Mouse (Mus musculus) liver, postnatal 0 days (tissue): ENCODE data around the gene Axl.

Source experiments
- CTCF ChIP-seq: sonication (generic); IDR thresholded peaks from 2 replicates; pipeline ENCODE4 v1.5.1; 2016; ENCODE audit warnings: antibody characterized with exemption, low read depth
- EP300 ChIP-seq: IDR thresholded peaks from 2 replicates; pipeline ENCODE4 v1.6.1; 2016; ENCODE audit warnings: antibody characterized with exemption, low read depth, mild to moderate bottlenecking

DNA sequence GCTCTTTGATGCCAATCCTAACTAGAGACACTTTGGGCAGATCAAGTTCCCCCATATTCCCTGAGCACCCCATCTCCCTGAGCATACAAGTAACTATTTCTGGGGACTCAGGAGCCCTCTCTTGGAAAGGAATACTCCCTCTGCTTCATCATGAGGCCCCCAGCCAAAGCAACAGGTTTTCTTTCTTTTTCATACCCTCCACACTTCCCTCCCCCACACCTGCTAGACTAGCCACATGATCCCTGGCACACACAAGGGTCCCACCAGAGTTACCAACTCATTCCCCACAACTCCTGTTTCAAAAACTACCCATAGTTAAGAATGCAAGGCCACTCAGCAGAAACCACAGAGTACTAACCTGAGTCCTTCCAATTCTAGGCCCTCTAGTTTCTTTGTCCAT lies 35.4 kb downstream of the Axl start:
- TF ChIP-seq CTCF: no peak
- TF ChIP-seq EP300: no peak
